Mouse (Mus musculus) neural tube, embryonic 14.5 days (tissue): Measurements from ENCODE around the gene Olfr871. TPM values are rescaled to one million over a fixed set of nuclear protein-coding genes. Genes with fewer than 3 reads are reported as not detected.
"Not testable (repeated sequence)": the region's sequence is repeated elsewhere in the genome, so short reads cannot be mapped to it uniquely, and the experiment has no call there.

Experiments
- ATAC-seq: fragments of 200-750 bp; cut with Nextera tagmentation; 2 replicates; pipeline ENCODE4 v1.8.0; 2017; ENCODE audit warnings: low read depth, mild to moderate bottlenecking, moderate TSS enrichment, moderate library complexity
- H3K27ac ChIP-seq: fragments of 300-500 bp; sonication (generic); 2 replicates; pipeline ENCODE4 v1.5.1; 2014; ENCODE audit warnings: low read depth, mild to moderate bottlenecking, control low read depth, low read length, moderate library complexity, mixed read lengths
- H3K27me3 ChIP-seq: fragments of 300-500 bp; sonication (generic); 2 replicates; pipeline ENCODE4 v1.6.1; 2014; ENCODE audit warnings: low read length; ENCODE audit not compliant: control insufficient read depth, insufficient read depth
- H3K36me3 ChIP-seq: fragments of 300-500 bp; sonication (generic); 2 replicates; pipeline ENCODE4 v1.6.1; 2014; ENCODE audit warnings: low read length, mixed read lengths; ENCODE audit not compliant: control insufficient read depth, insufficient read depth
- H3K4me1 ChIP-seq: fragments of 300-500 bp; sonication (generic); 2 replicates; pipeline ENCODE4 v1.6.1; 2014; ENCODE audit warnings: low read length; ENCODE audit not compliant: control insufficient read depth, insufficient read depth
- H3K4me2 ChIP-seq: fragments of 300-500 bp; sonication (generic); 2 replicates; pipeline ENCODE4 v1.6.1; 2014; ENCODE audit warnings: mild to moderate bottlenecking, low read depth, low read length, control low read depth
- H3K4me3 ChIP-seq: fragments of 300-500 bp; sonication (generic); 2 replicates; pipeline ENCODE4 v1.5.1; 2014; ENCODE audit warnings: low read depth, low read length, control low read depth, mixed read lengths
- H3K9ac ChIP-seq: fragments of 300-500 bp; sonication (generic); replicated peaks from 2 replicates; pipeline ENCODE4 v1.6.1; 2014; ENCODE audit warnings: low read depth, mild to moderate bottlenecking, control low read depth, low read length, mixed read lengths
- H3K9me3 ChIP-seq: fragments of 300-500 bp; sonication (generic); 2 replicates; pipeline ENCODE4 v1.6.1; 2016; ENCODE audit warnings: low read length; ENCODE audit not compliant: control insufficient read depth
- WGBS: fragments of 180-500 bp; shearing (Covaris S2); extraction: QIAGEN DNeasy Blood & Tissue Kit; methylation state at CpG from one replicate; pipeline ENCODE4 v1.1.7; 2014; 5-methylcytosine and 5-hydroxymethylcytosine counted together
- polyA plus RNA-seq: library from polyadenylated mRNA; unstranded; fragments of >200 nt; fragmentation: Nextera tagmentation; extraction: Ambion mirVana; gene quantifications from 2 replicates; pipeline ENCODE4 v1.2.1, GENCODE M21; 2014

The Olfr871 gene
- polyA plus RNA-seq, result not detected in 2 replicates

- Histone ChIP-seq H3K36me3 (no peaks in the 10 kb centered on the region), H3K27ac (no peak within 1 kb of the TSS)
Observed at GRCm38 (mm10) chr9:20211907-20212306, at the start of gene Olfr871. Gene Olfr871 (plus strand): TSS chr9:20212207.

GRCm38 (mm10) chr9:20173957-20174356 is 38.0 kb upstream of the Olfr871 start, which contains the start of gene Olfr870:
Gene Olfr870 (minus strand): TSS chr9:20174057.
- Histone ChIP-seq H3K27ac (no peak within 1 kb of the TSS), H3K4me1 (no peaks in the 10 kb centered on the region), H3K27me3 (no peaks in the 10 kb centered on the region), H3K4me2 (no peak within 1 kb of the TSS), H3K4me3 (no peak within 1 kb of the TSS), H3K9ac (no peak within 1 kb of the TSS), H3K9me3 (no peaks in the 10 kb centered on the region), H3K36me3 (no peaks in the 10 kb centered on the region)
- no peak for ATAC-seq
- WGBS, result 85% methylated on average over 2 of the region's 2 CpGs

More at GRCm38 (mm10) chr9:20211907-20212306, at the start of gene Olfr871:
- H3K27me3 ChIP-seq, result no peaks in the 10 kb centered on the region
- H3K4me1 ChIP-seq, result no peaks in the 10 kb centered on the region
- ATAC-seq, result no peak
- no peak within 1 kb of the TSS for H3K4me2 ChIP-seq
- no peaks in the 10 kb centered on the region for H3K9me3 ChIP-seq
- no peak within 1 kb of the TSS for H3K9ac ChIP-seq
- no peak within 1 kb of the TSS for H3K4me3 ChIP-seq

GRCm38 (mm10) chr9:20179463-20179862 is 32.5 kb upstream of the Olfr871 start:
- Histone ChIP-seq H3K4me3 (no peak overlapping the region), H3K36me3 (no peaks in the 10 kb centered on the region), H3K9ac (no peak overlapping the region), H3K27ac (no peak overlapping the region), H3K9me3 (no peaks in the 10 kb centered on the region), H3K27me3 (no peaks in the 10 kb centered on the region), H3K4me1 (no peaks in the 10 kb centered on the region), H3K4me2 (no peak overlapping the region)
- ATAC-seq, result no peak
- 75% methylated on average over 5 of the region's 5 CpGs for WGBS

GRCm38 (mm10) chr9:20202131-20202530 is 9.9 kb upstream of the Olfr871 start:
- Histone ChIP-seq H3K27me3 (no peaks in the 10 kb centered on the region), H3K4me3 (no peak overlapping the region), H3K27ac (no peak overlapping the region), H3K9ac (no peak overlapping the region), H3K36me3 (no peaks in the 10 kb centered on the region), H3K9me3 (no peaks in the 10 kb centered on the region; the same call in 1 of the 2 replicates), H3K4me2 (no peak overlapping the region), H3K4me1 (no peaks in the 10 kb centered on the region)
- ATAC-seq, result no peak
- 79% methylated on average over 1 of the region's 1 CpGs for WGBS

- not testable (repeated sequence) for H3K4me2 ChIP-seq, H3K27ac ChIP-seq, H3K9ac ChIP-seq, H3K4me1 ChIP-seq, H3K27me3 ChIP-seq, H3K36me3 ChIP-seq, ATAC-seq, H3K4me3 ChIP-seq, H3K9me3 ChIP-seq
- 91% methylated on average over 7 of the region's 7 CpGs for WGBS
Observed at GRCm38 (mm10) chr9:20203413-20203984, 8.5 kb upstream of the Olfr871 start.

- Histone ChIP-seq H3K4me1 (no peaks in the 10 kb centered on the region), H3K9ac (no peak overlapping the region), H3K9me3 (no peaks in the 10 kb centered on the region), H3K4me3 (no peak overlapping the region), H3K36me3 (no peaks in the 10 kb centered on the region), H3K27me3 (no peaks in the 10 kb centered on the region), H3K27ac (no peak overlapping the region), H3K4me2 (no peak overlapping the region)
- no peak for ATAC-seq
- WGBS, result 53% methylated on average over 1 of the region's 1 CpGs
Observed at GRCm38 (mm10) chr9:20210812-20211211, 1.2 kb upstream of the Olfr871 start.

GRCm38 (mm10) chr9:20211477-20211876 is 530 bp upstream of the Olfr871 start:
- Histone ChIP-seq H3K27ac (no peak overlapping the region), H3K4me1 (no peaks in the 10 kb centered on the region), H3K27me3 (no peaks in the 10 kb centered on the region), H3K4me2 (no peak overlapping the region), H3K9me3 (no peaks in the 10 kb centered on the region), H3K9ac (no peak overlapping the region), H3K36me3 (no peaks in the 10 kb centered on the region), H3K4me3 (no peak overlapping the region)
- WGBS, result 82% methylated on average over 2 of the region's 2 CpGs
- ATAC-seq, result no peak

GRCm38 (mm10) chr9:20236819-20237218 is 24.8 kb downstream of the Olfr871 start, which contains the start of gene Olfr872:
Gene Olfr872 (plus strand): TSS chr9:20237119.
- ATAC-seq, result no peak
- no peak within 1 kb of the TSS for H3K4me2 ChIP-seq
- H3K9ac ChIP-seq, result no peak within 1 kb of the TSS
- H3K36me3 ChIP-seq, result no peaks in the 10 kb centered on the region
- no peak within 1 kb of the TSS for H3K4me3 ChIP-seq
- no peaks in the 10 kb centered on the region for H3K9me3 ChIP-seq
- H3K4me1 ChIP-seq, result no peaks in the 10 kb centered on the region
- no peak within 1 kb of the TSS for H3K27ac ChIP-seq
- H3K27me3 ChIP-seq, result no peaks in the 10 kb centered on the region

- no peak for ATAC-seq
- H3K4me2 ChIP-seq, result no peak overlapping the region
- no peaks in the 10 kb centered on the region for H3K27me3 ChIP-seq
- H3K9ac ChIP-seq, result no peak overlapping the region
- WGBS, result 78% methylated on average over 2 of the region's 2 CpGs
- H3K4me1 ChIP-seq, result no peaks in the 10 kb centered on the region
- H3K36me3 ChIP-seq, result no peaks in the 10 kb centered on the region
- no peak overlapping the region for H3K4me3 ChIP-seq
- no peak overlapping the region for H3K27ac ChIP-seq
- H3K9me3 ChIP-seq, result no peaks in the 10 kb centered on the region
Observed at GRCm38 (mm10) chr9:20237378-20237777, 25.4 kb downstream of the Olfr871 start.
